8 mouse cellular contexts compared by ENCODE assay signal in the genomic region with DNA sequence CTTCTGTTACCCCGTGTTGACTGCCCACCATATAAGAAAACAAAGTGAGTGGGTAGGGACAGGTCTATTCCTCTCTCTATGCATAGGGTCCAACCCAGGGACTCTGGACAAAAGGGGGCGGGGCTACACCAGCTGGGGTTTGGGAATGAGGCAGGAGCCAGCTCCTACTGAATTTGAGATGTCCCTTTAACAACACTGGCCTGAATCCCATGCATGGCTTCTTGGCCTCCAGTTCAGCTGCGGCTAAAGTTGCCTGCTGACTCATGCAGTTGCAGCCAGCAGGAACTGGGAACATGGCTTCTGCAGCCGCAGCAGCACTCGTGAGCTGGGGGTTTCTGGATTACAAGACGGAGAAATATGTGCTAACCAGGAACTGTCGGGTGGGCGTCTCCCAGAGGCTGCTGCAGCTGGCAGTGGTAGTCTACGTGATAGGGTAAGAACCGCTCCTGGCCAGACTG. TPM values are rescaled to one million over a fixed set of nuclear protein-coding genes. Genes with fewer than 3 reads are reported as not detected.
A peak's percentile ranks its signal among the peaks of the same experiment; 100 is the strongest.
DNase-seq lines count a peak whose midpoint lies in the region; ATAC-seq and TF ChIP-seq lines count a peak whose summit lies in the region.

A gene (plus strand): TSS at position 135 of the 458 bp plus-strand sequence.

- H3K36me3 ChIP-seq in MEL (ENCODE audit: control insufficient read depth in 1 of 2, insufficient read depth in 2 of 2, low read length in 2 of 2): no peaks in the 10 kb centered on the region
- H3K36me3 ChIP-seq in intestine, embryonic 15.5 days: no peaks in the 10 kb centered on the region
- no peaks in the 10 kb centered on the region for H3K36me3 ChIP-seq in lung, embryonic 14.5 days (ENCODE audit: insufficient read depth)

- H3K27ac ChIP-seq in MEL (ENCODE audit: control insufficient read depth, low read depth, low read length): no peak within 1 kb of the TSS
- peak within 1 kb of the TSS; percentile 60 for H3K27ac ChIP-seq in intestine, embryonic 15.5 days
- peak within 1 kb of the TSS; percentile 72 for H3K27ac ChIP-seq in lung, embryonic 14.5 days (ENCODE audit: low read depth)
- H3K27ac ChIP-seq in olfactory bulb, adult 2 months (ENCODE audit: insufficient read depth, low read depth, low read length): 0 out of 2 replicates have a peak within 1 kb of the TSS, but pooled peaks have one; percentile 12

- TF ChIP-seq EP300 in MEL (IDR thresholded peaks at IDR 0.05; ENCODE audit: low read depth in 1 of 2, low read length in 2 of 2): no peak

- DNase-seq in MEL (ENCODE audit: low read depth, low spot score): peak; percentile 30
- peak; percentile 38 to 76 for DNase-seq in gastrocnemius, postnatal 4 days (ENCODE audit: low spot score in 2 of 2)
- DNase-seq in lung, embryonic 14.5 days: peak; percentile 71
- no peak for DNase-seq in layer of hippocampus, postnatal 25 days (ENCODE audit: extremely low spot score in 1 of 2, low spot score in 1 of 2)
- DNase-seq in frontal cortex, postnatal 10 days (ENCODE audit: low spot score in 2 of 2): no peak

- no peak for TF ChIP-seq RAD21 in MEL (IDR thresholded peaks at IDR 0.05; ENCODE audit: low read depth, low read length)

- no peak within 1 kb of the TSS for H3K4me3 ChIP-seq in MEL (ENCODE audit: control insufficient read depth in 1 of 2, insufficient read depth in 1 of 2, low read depth in 2 of 2, low read length in 2 of 2)
- H3K4me3 ChIP-seq in intestine, embryonic 15.5 days (replicated peaks): peak within 1 kb of the TSS; percentile 20
- peak within 1 kb of the TSS; percentile 21 for H3K4me3 ChIP-seq in lung, embryonic 14.5 days (ENCODE audit: low read depth, low read length)
- peak within 1 kb of the TSS; percentile 31 for H3K4me3 ChIP-seq in olfactory bulb, adult 2 months (ENCODE audit: insufficient read depth, low read depth, low read length)

- 0 out of 4 replicates have a peak, but pooled peaks cover 0 to 9% of the 10 kb centered on the region in 2 experiments for H3K4me1 ChIP-seq in MEL (ENCODE audit: control insufficient read depth in 1 of 2, insufficient read depth in 2 of 2, low read length in 2 of 2)
- peaks cover 32% of the 10 kb centered on the region for H3K4me1 ChIP-seq in intestine, embryonic 15.5 days (replicated peaks)
- H3K4me1 ChIP-seq in lung, embryonic 14.5 days (ENCODE audit: insufficient read depth): peaks cover 9% of the 10 kb centered on the region; the same call in 1 of the 2 replicates
- peaks cover 27% of the 10 kb centered on the region for H3K4me1 ChIP-seq in olfactory bulb, adult 2 months (ENCODE audit: control insufficient read depth, insufficient read depth, low read length)

- no peaks in the 10 kb centered on the region for H3K79me2 ChIP-seq in MEL (ENCODE audit: control insufficient read depth, insufficient read depth, low read length, poor library complexity)

- H3K4me2 ChIP-seq in intestine, embryonic 15.5 days (replicated peaks): peak within 1 kb of the TSS; percentile 56
- H3K4me2 ChIP-seq in lung, embryonic 14.5 days: peak within 1 kb of the TSS; percentile 58

- TF ChIP-seq CTCF in MEL (IDR thresholded peaks at IDR 0.05 in 2 of 3, conservative IDR thresholded peaks at IDR 0.05 in 1 of 3; ENCODE audit: control insufficient read depth in 1 of 3, insufficient read depth in 1 of 3, low read depth in 2 of 3, low read length in 3 of 3, poor library complexity in 1 of 3, severe bottlenecking in 1 of 3): no peak
- TF ChIP-seq CTCF in lung, embryonic 14.5 days (IDR thresholded peaks at IDR 0.05; ENCODE audit: low read depth): no peak
- no peak for TF ChIP-seq CTCF in olfactory bulb, adult 2 months (IDR thresholded peaks at IDR 0.05; ENCODE audit: insufficient read depth, low read depth, low read length)

- H3K9me3 ChIP-seq in MEL (replicated peaks; ENCODE audit: insufficient read depth, low read length): no peaks in the 10 kb centered on the region
- H3K9me3 ChIP-seq in intestine, embryonic 15.5 days: no peaks in the 10 kb centered on the region
- H3K9me3 ChIP-seq in lung, embryonic 14.5 days (ENCODE audit: low read depth, low read length): no peaks in the 10 kb centered on the region

- H3K27me3 ChIP-seq in MEL (ENCODE audit: control insufficient read depth in 1 of 2, insufficient read depth in 2 of 2, low read length in 2 of 2): peaks cover 0 to 3% of the 10 kb centered on the region in 2 experiments; a peak in 1 of 4 replicates
- no peaks in the 10 kb centered on the region for H3K27me3 ChIP-seq in intestine, embryonic 15.5 days (replicated peaks)
- H3K27me3 ChIP-seq in lung, embryonic 14.5 days (ENCODE audit: insufficient read depth, low read length): no peaks in the 10 kb centered on the region

- WGBS in intestine, embryonic 15.5 days: 5% methylated on average over 10 of the region's 10 CpGs
- 3% methylated on average over 10 of the region's 10 CpGs for WGBS in lung, embryonic 14.5 days
- WGBS in olfactory bulb, adult 2 months: 3% methylated on average over 10 of the region's 10 CpGs

- no peak within 1 kb of the TSS for H3K9ac ChIP-seq in MEL (ENCODE audit: control insufficient read depth, low read depth, low read length, poor library complexity, severe bottlenecking)
- H3K9ac ChIP-seq in intestine, embryonic 15.5 days: peak within 1 kb of the TSS; percentile 17; the same call in 1 of the 2 replicates
- peak within 1 kb of the TSS; percentile 44 for H3K9ac ChIP-seq in lung, embryonic 14.5 days

- no peak for TF ChIP-seq POLR2A in MEL (IDR thresholded peaks at IDR 0.05; ENCODE audit: control insufficient read depth in 1 of 2, insufficient read depth in 1 of 2, low read depth in 1 of 2, low read length in 2 of 2, poor library complexity in 1 of 2)
- TF ChIP-seq POLR2A in olfactory bulb, adult 2 months (IDR thresholded peaks at IDR 0.05; ENCODE audit: insufficient read depth, low read depth, low read length): no peak

- peak; percentile 70 for ATAC-seq in common myeloid progenitor, adult 5-6 weeks (replicated peaks; ENCODE audit: low read depth, poor library complexity, severe bottlenecking)
- peak; percentile 44 for ATAC-seq in intestine, embryonic 15.5 days
- ATAC-seq in lung, embryonic 14.5 days (ENCODE audit: insufficient read depth): peak; percentile 55

TF ChIP-seq in MEL, 35 proteins besides CTCF, POLR2A, EP300 and RAD21:
- TF ChIP-seq UBTF (IDR thresholded peaks at IDR 0.05; ENCODE audit: borderline replicate concordance, insufficient read depth, low read depth, low read length) (no peak), MAX (IDR thresholded peaks at IDR 0.05; ENCODE audit: low read length) (no peak), BHLHE40 (IDR thresholded peaks at IDR 0.05; ENCODE audit: borderline replicate concordance, low read depth, low read length) (no peak)

RNA-seq across cellular contexts. Expression of the gene that starts here (rescaled TPM):
- total RNA-seq in MEL (2012; rRNA removed): 0.04 TPM in 1 of 2 replicates, not detected in the other
- polyA plus RNA-seq in MEL (2012; ENCODE audit: insufficient read depth in 1 of 2, insufficient read length in 2 of 2, low read depth in 1 of 2, low replicate concordance in 2 of 2, missing spikeins in 1 of 2): under 1 TPM in 1 of 2 experiments, not detected in 1; 0.38 TPM
- 0.05 TPM in 1 of 2 replicates, not detected in the other for total RNA-seq in common myeloid progenitor, adult 5-6 weeks (2017)
- 1 to 10 TPM; 6.3 to 7.5 TPM for total RNA-seq in gastrocnemius, postnatal 4 days (2021)
- 0.60 and 0.80 TPM in 2 replicates for polyA plus RNA-seq in intestine, embryonic 15.5 days (2015; fragmentation: Nextera tagmentation; extraction: Ambion mirVana)
- polyA plus RNA-seq in lung, embryonic 14.5 days (2014; fragmentation: Nextera tagmentation; extraction: Ambion mirVana): 1.6 and 1.7 TPM in 2 replicates
- polyA plus RNA-seq in olfactory bulb, adult 2 months (2012; ENCODE audit: insufficient read depth, insufficient read length, low replicate concordance, missing spikeins): not detected in 2 replicates
- 1 to 10 TPM in 1 of 2 experiments, under 1 TPM in 1; 0.64 to 1.3 TPM for total RNA-seq in layer of hippocampus, postnatal 25 days (2021)

Comparison
In these comparisons a context has a peak if more than half of its experiments do, and no peak if none do; other contexts are left out.
1. Peak in DNase-seq in MEL; RNA of the gene not detected or under 1 TPM.
2. Peak in ATAC-seq in common myeloid progenitor, adult 5-6 weeks; RNA of the gene not detected or under 1 TPM.
3. Peak in ATAC-seq, H3K4me3 ChIP-seq, H3K27ac ChIP-seq, H3K9ac ChIP-seq and H3K4me2 ChIP-seq in intestine, embryonic 15.5 days; RNA of the gene not detected or under 1 TPM.
4. DNase-seq: peak in gastrocnemius, postnatal 4 days (2 of 2) and lung, embryonic 14.5 days (single experiment); none in layer of hippocampus, postnatal 25 days (0 of 2) and frontal cortex, postnatal 10 days (0 of 2).
5. H3K4me3 ChIP-seq: peak in lung, embryonic 14.5 days (single experiment) and olfactory bulb, adult 2 months (single experiment); none in MEL (0 of 2).
6. Peak in every context shown above with its lines, with median percentiles within 50 percentile points of each other: ATAC-seq.